Mouse (Mus musculus): ENCODE results near the gene Krtap6-1. TPM values are rescaled to one million over a fixed set of nuclear protein-coding genes. Genes with fewer than 3 reads are reported as not detected.

The Krtap6-1 gene
- total and polyA plus RNA-seq, 2 experiments = not detected

Other genes starting within 250 kb of the Krtap6-1 start
- gene Gm20741, start 219.5 kb upstream of the Krtap6-1 start, total RNA-seq (2014; rRNA removed) = not detected in 2 replicates
- not detected in 2 replicates for gene Gm20741, start 219.5 kb upstream of the Krtap6-1 start, polyA plus RNA-seq (2012; rRNA removed)
- gene Krtap15, start 211.5 kb upstream of the Krtap6-1 start, total RNA-seq (2014; rRNA removed) = not detected in 2 replicates
- not detected in 2 replicates for gene Krtap15, start 211.5 kb upstream of the Krtap6-1 start, polyA plus RNA-seq (2012; rRNA removed)
- gene Krtap14, start 205.6 kb upstream of the Krtap6-1 start, total RNA-seq (2014; rRNA removed) = not detected in 2 replicates
- gene Krtap14, start 205.6 kb upstream of the Krtap6-1 start, polyA plus RNA-seq (2012; rRNA removed) = not detected in 2 replicates
- gene Krtap19-1, start 162.3 kb upstream of the Krtap6-1 start, total RNA-seq (2014; rRNA removed) = not detected in 2 replicates
- gene Krtap19-1, start 162.3 kb upstream of the Krtap6-1 start, polyA plus RNA-seq (2012; rRNA removed) = not detected in 2 replicates
- gene Krtap19-2, start 157.4 kb upstream of the Krtap6-1 start, total RNA-seq (2014; rRNA removed) = not detected in 2 replicates
- gene Krtap19-2, start 157.4 kb upstream of the Krtap6-1 start, polyA plus RNA-seq (2012; rRNA removed) = not detected in 2 replicates
- not detected in 2 replicates for gene Krtap19-3, start 153.7 kb upstream of the Krtap6-1 start, total RNA-seq (2014; rRNA removed)
- gene Krtap19-3, start 153.7 kb upstream of the Krtap6-1 start, polyA plus RNA-seq (2012; rRNA removed) = not detected in 2 replicates
- not detected in 2 replicates for gene Krtap19-4, start 146.6 kb upstream of the Krtap6-1 start, total RNA-seq (2014; rRNA removed)
- not detected in 2 replicates for gene Krtap19-4, start 146.6 kb upstream of the Krtap6-1 start, polyA plus RNA-seq (2012; rRNA removed)
- not detected in 2 replicates for gene Krtap19-5, start 135.2 kb upstream of the Krtap6-1 start, total RNA-seq (2014; rRNA removed)
- not detected in 2 replicates for gene Krtap19-5, start 135.2 kb upstream of the Krtap6-1 start, polyA plus RNA-seq (2012; rRNA removed)
- gene Krtap19-9b, start 99.4 kb upstream of the Krtap6-1 start, total RNA-seq (2014; rRNA removed) = not detected in 2 replicates
- gene Krtap19-9b, start 99.4 kb upstream of the Krtap6-1 start, polyA plus RNA-seq (2012; rRNA removed) = not detected in 2 replicates
- not detected in 2 replicates for gene Krtap16-3, start 68.8 kb upstream of the Krtap6-1 start, total RNA-seq (2014; rRNA removed)
- gene Krtap16-3, start 68.8 kb upstream of the Krtap6-1 start, polyA plus RNA-seq (2012; rRNA removed) = not detected in 2 replicates
- gene Krtap22-2, start 20.9 kb upstream of the Krtap6-1 start, total RNA-seq (2014; rRNA removed) = not detected in 2 replicates
- gene Krtap22-2, start 20.9 kb upstream of the Krtap6-1 start, polyA plus RNA-seq (2012; rRNA removed) = not detected in 2 replicates
- gene Gm10229, start 16.4 kb upstream of the Krtap6-1 start, total RNA-seq (2014; rRNA removed) = not detected in 2 replicates
- not detected in 2 replicates for gene Gm10229, start 16.4 kb upstream of the Krtap6-1 start, polyA plus RNA-seq (2012; rRNA removed)
- not detected in 2 replicates for gene Gm10228, start 9.8 kb downstream of the Krtap6-1 start, total RNA-seq (2014; rRNA removed)
- not detected in 2 replicates for gene Gm10228, start 9.8 kb downstream of the Krtap6-1 start, polyA plus RNA-seq (2012; rRNA removed)
- not detected in 2 replicates for gene Krtap6-5, start 16.2 kb downstream of the Krtap6-1 start, total RNA-seq (2014; rRNA removed)
- not detected in 2 replicates for gene Krtap6-5, start 16.2 kb downstream of the Krtap6-1 start, polyA plus RNA-seq (2012; rRNA removed)
- not detected in 2 replicates for gene 1110025L11Rik, start 32.3 kb downstream of the Krtap6-1 start, total RNA-seq (2014; rRNA removed)
- not detected in 2 replicates for gene 1110025L11Rik, start 32.3 kb downstream of the Krtap6-1 start, polyA plus RNA-seq (2012; rRNA removed)
- not detected in 2 replicates for gene Krtap6-3, start 52.3 kb downstream of the Krtap6-1 start, total RNA-seq (2014; rRNA removed)
- gene Krtap6-3, start 52.3 kb downstream of the Krtap6-1 start, polyA plus RNA-seq (2012; rRNA removed) = not detected in 2 replicates
- gene Gm6358, start 109.2 kb downstream of the Krtap6-1 start, total RNA-seq (2014; rRNA removed) = not detected in 2 replicates
- gene Gm6358, start 109.2 kb downstream of the Krtap6-1 start, polyA plus RNA-seq (2012; rRNA removed) = not detected in 2 replicates
- not detected in 2 replicates for gene Gm10061, start 119.4 kb downstream of the Krtap6-1 start, total RNA-seq (2014; rRNA removed)
- not detected in 2 replicates for gene Gm10061, start 119.4 kb downstream of the Krtap6-1 start, polyA plus RNA-seq (2012; rRNA removed)
- not detected in 2 replicates for gene Gm9789, start 126.3 kb downstream of the Krtap6-1 start, total RNA-seq (2014; rRNA removed)
- gene Gm9789, start 126.3 kb downstream of the Krtap6-1 start, polyA plus RNA-seq (2012; rRNA removed) = not detected in 2 replicates
- not detected in 2 replicates for gene Gm7735, start 137.8 kb downstream of the Krtap6-1 start, total RNA-seq (2014; rRNA removed)
- not detected in 2 replicates for gene Gm7735, start 137.8 kb downstream of the Krtap6-1 start, polyA plus RNA-seq (2012; rRNA removed)
- not detected in 2 replicates for gene 1110057P08Rik, start 143.0 kb downstream of the Krtap6-1 start, total RNA-seq (2014; rRNA removed)
- not detected in 2 replicates for gene 1110057P08Rik, start 143.0 kb downstream of the Krtap6-1 start, polyA plus RNA-seq (2012; rRNA removed)
- gene Krtap20-2, start 174.2 kb downstream of the Krtap6-1 start, total RNA-seq (2014; rRNA removed) = not detected in 2 replicates
- gene Krtap20-2, start 174.2 kb downstream of the Krtap6-1 start, polyA plus RNA-seq (2012; rRNA removed) = not detected in 2 replicates